Mouse (Mus musculus) thymus, adult 2 months (tissue): ENCODE results near the gene Scn7a.

Experiments
- CTCF ChIP-seq: fragments of 200-500 bp; IDR thresholded peaks from 2 replicates; pipeline ENCODE4 v1.5.1; 2012; ENCODE audit warnings: mild to moderate bottlenecking, control low read depth, low read length, moderate library complexity, borderline replicate concordance; ENCODE audit not compliant: control insufficient read depth, poor library complexity, insufficient read depth; ENCODE audit errors: extremely low read depth
- POLR2A ChIP-seq: fragments of 200-500 bp; IDR thresholded peaks from 2 replicates; pipeline ENCODE4 v1.6.1; 2012; ENCODE audit warnings: mild to moderate bottlenecking, low read length, control low read depth, moderate library complexity; ENCODE audit not compliant: control insufficient read depth, poor library complexity, insufficient read depth; ENCODE audit errors: extremely low read depth

GRCm38 (mm10) chr2:66780884-66781283 lies 3.8 kb downstream of the Scn7a start:
- TF ChIP-seq CTCF (no peak), POLR2A (no peak)
